Mouse (Mus musculus): Measurements from ENCODE around the gene Sart3. TPM values are rescaled to one million over a fixed set of nuclear protein-coding genes. Genes with fewer than 3 reads are reported as not detected.

The Sart3 gene
- polyA plus RNA-seq, 1 experiment from 2014 or later: 63.9 TPM

- H3K27ac ChIP-seq: no peak overlapping the region
- DNase-seq (ENCODE audit: low spot score): no peak
- peaks cover 22% of the 10 kb centered on the region for H3K27me3 ChIP-seq (ENCODE audit: insufficient read depth, poor library complexity, severe bottlenecking)
- WGBS: 70% methylated on average over 12 of the region's 12 CpGs
- H3K36me3 ChIP-seq: no peaks in the 10 kb centered on the region
- H3K9me3 ChIP-seq: no peaks in the 10 kb centered on the region
- H3K4me1 ChIP-seq: peaks cover 4% of the 10 kb centered on the region; the same call in 1 of the 2 replicates
- no peak overlapping the region for H3K4me3 ChIP-seq
These were observed 46.9 kb downstream of the Sart3 start for GRCm38 (mm10) chr5:113725417-113725816.

DNA sequence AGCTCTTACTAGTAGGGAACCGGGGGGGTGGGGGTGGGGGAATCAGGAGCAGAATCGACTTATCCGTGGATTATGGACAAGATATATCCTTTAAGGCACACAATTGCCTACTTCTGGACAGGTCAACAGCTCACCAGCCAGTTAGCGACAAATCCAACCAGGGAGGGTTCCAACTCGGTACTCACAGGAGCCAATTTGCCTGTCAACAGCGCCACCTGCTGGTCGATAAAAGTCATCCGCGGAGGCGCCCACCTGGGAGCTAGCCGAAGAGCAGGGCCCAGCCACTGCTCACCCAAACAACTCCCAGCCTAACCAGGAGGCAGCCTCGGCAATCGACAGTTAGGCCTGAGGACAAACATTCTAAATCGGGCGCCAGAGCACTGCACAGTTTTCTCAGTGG, 47.9 kb downstream of the Sart3 start, which contains the start of gene 1700069L16Rik:
TSS of gene 1700069L16Rik (minus strand) at position 327 of the 400 bp plus-strand sequence.
- H3K27me3 ChIP-seq (ENCODE audit: insufficient read depth, poor library complexity, severe bottlenecking): peaks cover 22% of the 10 kb centered on the region
- 3% methylated on average over 15 of the region's 15 CpGs for WGBS

GRCm38 (mm10) chr5:113723567-113724237, 48.6 kb downstream of the Sart3 start:
- Histone ChIP-seq H3K27ac (no peak overlapping the region), H3K9me3 (no peaks in the 10 kb centered on the region), H3K27me3 (ENCODE audit: insufficient read depth, poor library complexity, severe bottlenecking) (peaks cover 22% of the 10 kb centered on the region), H3K36me3 (no peaks in the 10 kb centered on the region), H3K4me3 (no peak overlapping the region), H3K4me1 (peaks cover 4% of the 10 kb centered on the region; the same call in 1 of the 2 replicates)
- 30% methylated on average over 8 of the region's 8 CpGs for WGBS
- no peak for DNase-seq (ENCODE audit: low spot score)

More for the DNA sequence above, 47.9 kb downstream of the Sart3 start, which contains the start of gene 1700069L16Rik:
- H3K9me3 ChIP-seq: no peaks in the 10 kb centered on the region
- DNase-seq (ENCODE audit: low spot score): peak; percentile 87
- peaks cover 4% of the 10 kb centered on the region; the same call in 1 of the 2 replicates for H3K4me1 ChIP-seq
- H3K27ac ChIP-seq: no peak within 1 kb of the TSS
- no peak within 1 kb of the TSS for H3K4me3 ChIP-seq
- H3K36me3 ChIP-seq: no peaks in the 10 kb centered on the region

GRCm38 (mm10) chr5:113722224-113723013, 49.9 kb downstream of the Sart3 start:
- H3K27ac ChIP-seq: no peak overlapping the region
- peaks cover 22% of the 10 kb centered on the region for H3K27me3 ChIP-seq (ENCODE audit: insufficient read depth, poor library complexity, severe bottlenecking)
- DNase-seq (ENCODE audit: low spot score): no peak
- no peaks in the 10 kb centered on the region for H3K9me3 ChIP-seq
- H3K4me3 ChIP-seq: no peak overlapping the region
- peaks cover 4% of the 10 kb centered on the region; the same call in 1 of the 2 replicates for H3K4me1 ChIP-seq
- WGBS: 84% methylated on average over 10 of the region's 10 CpGs
- no peaks in the 10 kb centered on the region for H3K36me3 ChIP-seq

DNA sequence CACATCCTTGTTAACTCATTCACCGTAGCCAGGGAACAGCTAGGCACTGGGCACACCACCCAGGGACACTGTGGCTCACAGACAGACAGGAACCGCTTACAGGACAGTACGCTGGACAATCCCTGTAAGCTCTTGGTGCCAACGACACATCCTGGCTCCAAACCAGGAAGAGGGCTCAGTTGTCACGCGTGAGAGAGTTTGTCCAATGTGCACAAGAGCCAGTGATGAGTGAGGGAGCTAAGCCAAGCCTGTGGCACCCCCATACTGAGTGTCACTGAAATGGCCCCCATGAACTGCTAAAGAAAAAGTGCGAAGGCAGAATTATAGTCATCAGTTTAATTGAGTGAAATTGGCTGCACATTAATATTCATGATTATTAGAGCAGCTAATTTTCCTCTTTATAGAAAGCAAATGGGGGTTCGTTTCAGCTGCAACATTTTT, 53.1 kb downstream of the Sart3 start:
- H3K9me3 ChIP-seq: no peaks in the 10 kb centered on the region
- H3K4me1 ChIP-seq: peaks cover 4% of the 10 kb centered on the region; the same call in 1 of the 2 replicates
- WGBS: 85% methylated on average over 8 of the region's 8 CpGs
- H3K4me3 ChIP-seq: no peak overlapping the region
- no peak overlapping the region for H3K27ac ChIP-seq
- H3K27me3 ChIP-seq (ENCODE audit: insufficient read depth, poor library complexity, severe bottlenecking): peaks cover 17% of the 10 kb centered on the region
- DNase-seq (ENCODE audit: low spot score): no peak
- no peaks in the 10 kb centered on the region for H3K36me3 ChIP-seq

DNA sequence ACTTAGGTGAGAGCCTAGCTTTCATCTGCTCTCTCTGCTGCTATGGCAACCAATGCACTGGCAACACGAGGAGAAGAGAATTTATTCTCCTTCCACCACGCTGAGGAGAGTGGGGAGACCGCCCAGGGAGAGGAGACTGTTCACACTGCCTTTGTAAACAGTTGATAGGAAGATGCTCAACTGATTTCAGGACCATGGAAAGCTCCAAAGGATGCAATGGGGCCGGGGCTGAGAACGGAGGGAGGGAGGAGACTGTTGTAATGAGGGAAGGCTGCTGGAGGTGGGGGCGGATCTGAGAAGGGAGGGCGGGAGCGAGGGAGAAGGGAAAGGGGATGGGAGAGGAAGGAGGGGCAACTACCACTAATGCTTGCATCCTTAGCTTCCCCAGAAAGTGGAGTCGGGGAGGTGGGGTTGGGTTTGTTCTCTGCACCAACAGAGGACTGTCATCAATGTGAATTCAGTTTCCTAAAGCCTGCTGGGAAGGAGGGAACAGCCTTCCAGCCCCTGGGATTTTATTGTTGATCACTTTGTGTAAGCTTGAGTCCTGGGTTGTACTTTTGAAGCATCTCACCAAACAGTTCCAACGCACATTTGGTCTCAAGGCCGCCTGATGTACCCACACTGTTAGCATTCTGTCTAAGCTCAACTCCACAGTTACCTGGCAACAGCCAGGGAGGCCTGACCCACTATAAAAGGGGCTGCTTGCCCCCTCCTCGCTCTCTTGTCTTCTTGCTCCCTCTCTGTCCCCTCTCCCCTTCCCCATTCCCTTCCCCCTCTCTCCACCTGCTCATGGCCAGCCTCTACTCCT, 55.5 kb downstream of the Sart3 start:
- WGBS: 13% methylated on average over 10 of the region's 12 CpGs
- DNase-seq (ENCODE audit: low spot score): peak; percentile 81
- no peaks in the 10 kb centered on the region for H3K36me3 ChIP-seq
- no peaks in the 10 kb centered on the region for H3K9me3 ChIP-seq
- H3K4me1 ChIP-seq: no peaks in the 10 kb centered on the region
- H3K4me3 ChIP-seq: no peak overlapping the region
- H3K27ac ChIP-seq: no peak overlapping the region
- H3K27me3 ChIP-seq (ENCODE audit: insufficient read depth, poor library complexity, severe bottlenecking): no peaks in the 10 kb centered on the region

DNA sequence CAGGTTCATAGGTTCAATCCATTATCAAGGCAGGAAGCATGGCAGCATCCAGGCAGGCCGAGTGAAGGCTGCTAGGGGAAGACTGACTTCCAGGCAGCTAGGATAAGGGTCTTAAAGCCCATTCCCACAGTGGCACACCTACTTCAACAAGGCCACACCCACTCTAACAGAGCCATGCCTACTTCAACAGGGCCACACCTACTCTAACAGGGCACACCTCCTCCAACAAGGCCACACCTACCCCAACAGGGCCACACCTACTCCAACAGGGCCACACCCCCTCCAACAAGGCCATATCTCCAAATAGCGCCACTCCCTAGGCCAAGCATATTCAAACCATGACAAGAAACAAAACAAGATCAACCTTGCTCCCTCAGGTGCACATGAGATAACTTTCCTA, 59.4 kb downstream of the Sart3 start:
- no peaks in the 10 kb centered on the region for H3K36me3 ChIP-seq
- H3K4me1 ChIP-seq: no peaks in the 10 kb centered on the region
- no peaks in the 10 kb centered on the region for H3K9me3 ChIP-seq
- no peaks in the 10 kb centered on the region for H3K27me3 ChIP-seq (ENCODE audit: insufficient read depth, poor library complexity, severe bottlenecking)
- H3K27ac ChIP-seq: no peak overlapping the region
- 72% methylated on average over 2 of the region's 2 CpGs for WGBS
- DNase-seq (ENCODE audit: low spot score): no peak
- no peak overlapping the region for H3K4me3 ChIP-seq

DNA sequence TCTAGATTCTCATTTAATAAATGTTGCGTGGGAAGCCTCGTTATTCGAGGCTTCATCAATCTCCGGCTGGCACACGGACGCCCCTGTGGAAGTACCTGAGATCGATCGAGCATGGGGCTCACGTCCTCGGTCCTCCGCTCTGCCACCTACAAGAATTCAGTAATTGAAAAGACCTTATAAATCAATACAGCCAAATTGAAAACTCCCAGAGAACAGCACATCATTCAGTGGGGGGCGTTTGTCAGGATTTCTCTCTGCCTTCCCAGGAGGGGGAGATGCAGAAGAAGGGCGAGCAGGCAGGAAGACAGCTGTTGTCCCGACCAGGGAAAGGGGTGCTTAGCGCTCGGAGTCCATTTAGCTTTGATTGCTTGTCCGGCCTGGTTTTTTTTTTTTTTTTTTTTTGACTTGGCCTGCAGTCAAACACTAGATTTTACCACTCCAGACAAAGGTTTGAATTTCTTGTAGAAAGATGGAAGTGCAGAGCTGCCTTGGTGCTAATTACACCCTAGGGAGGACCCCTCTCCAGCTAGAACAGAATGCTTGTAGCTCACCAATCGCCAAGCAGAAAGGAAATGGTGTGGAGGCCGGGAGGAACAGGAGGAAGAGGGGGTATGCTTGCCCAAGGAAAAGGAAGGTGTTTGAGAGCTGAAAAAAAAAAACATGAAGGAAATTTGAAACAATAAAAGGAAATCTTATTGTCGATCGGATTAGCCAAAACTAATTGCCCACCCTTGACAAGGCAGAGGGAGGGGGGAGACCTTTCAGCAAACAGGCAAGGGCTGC, 68.3 kb downstream of the Sart3 start:
- WGBS: 64% methylated on average over 21 of the region's 21 CpGs

DNA sequence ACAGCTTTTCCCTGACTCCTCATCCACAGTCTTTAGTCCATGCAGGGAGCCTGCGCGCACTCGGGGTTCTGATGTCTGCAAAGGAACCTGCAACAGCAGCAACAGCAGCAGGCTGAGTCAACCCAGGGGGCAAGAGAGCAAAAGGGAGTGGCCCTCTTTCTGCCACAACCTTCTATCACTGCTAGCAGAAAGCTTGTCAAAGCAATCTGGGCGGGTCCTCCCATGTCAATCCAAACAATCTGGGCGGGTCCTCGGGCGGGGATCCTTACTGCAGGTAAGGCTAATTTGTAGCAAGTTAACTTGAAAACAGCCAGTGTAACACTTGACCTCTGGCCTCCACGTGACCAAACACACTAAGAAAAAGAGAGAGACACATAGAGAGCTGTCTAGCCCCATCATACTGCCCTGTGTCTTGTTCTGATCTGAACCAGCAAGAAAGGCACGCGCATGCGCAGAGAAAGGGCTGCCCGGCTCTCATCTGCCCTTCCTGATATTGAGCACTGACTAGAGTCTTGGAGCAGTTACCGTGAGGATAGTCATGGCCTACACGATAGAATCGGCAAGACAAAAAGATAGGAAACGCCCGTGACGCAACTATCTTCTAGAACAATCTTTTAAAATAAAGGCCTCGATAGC, 71.8 kb downstream of the Sart3 start:
- H3K27me3 ChIP-seq (ENCODE audit: insufficient read depth, poor library complexity, severe bottlenecking): peaks cover 5% of the 10 kb centered on the region; the same call in 1 of the 2 replicates
- H3K4me3 ChIP-seq: no peak overlapping the region
- no peaks in the 10 kb centered on the region for H3K9me3 ChIP-seq
- H3K36me3 ChIP-seq: no peaks in the 10 kb centered on the region
- H3K27ac ChIP-seq: no peak overlapping the region
- no peak for DNase-seq (ENCODE audit: low spot score)
- WGBS: 72% methylated on average over 19 of the region's 19 CpGs
- H3K4me1 ChIP-seq: no peaks in the 10 kb centered on the region

More for the DNA sequence above, 68.3 kb downstream of the Sart3 start:
- H3K27me3 ChIP-seq (ENCODE audit: insufficient read depth, poor library complexity, severe bottlenecking): peaks cover 5% of the 10 kb centered on the region; the same call in 1 of the 2 replicates
- no peaks in the 10 kb centered on the region for H3K4me1 ChIP-seq
- H3K4me3 ChIP-seq: no peak overlapping the region
- no peak overlapping the region for H3K27ac ChIP-seq
- no peaks in the 10 kb centered on the region for H3K36me3 ChIP-seq
- no peaks in the 10 kb centered on the region for H3K9me3 ChIP-seq
- no peak for DNase-seq (ENCODE audit: low spot score)

- WGBS: 52% methylated on average over 5 of the region's 5 CpGs
- H3K27ac ChIP-seq: no peak overlapping the region
- no peak for DNase-seq (ENCODE audit: low spot score)
- H3K4me3 ChIP-seq: no peak overlapping the region
- peaks cover 4% of the 10 kb centered on the region for H3K9me3 ChIP-seq
- H3K36me3 ChIP-seq: no peaks in the 10 kb centered on the region
- peaks cover 13% of the 10 kb centered on the region for H3K4me1 ChIP-seq
- H3K27me3 ChIP-seq (ENCODE audit: insufficient read depth, poor library complexity, severe bottlenecking): 0 out of 2 replicates have a peak, but pooled peaks cover 8% of the 10 kb centered on the region
These were observed 77.9 kb downstream of the Sart3 start for GRCm38 (mm10) chr5:113694415-113694814.

DNA sequence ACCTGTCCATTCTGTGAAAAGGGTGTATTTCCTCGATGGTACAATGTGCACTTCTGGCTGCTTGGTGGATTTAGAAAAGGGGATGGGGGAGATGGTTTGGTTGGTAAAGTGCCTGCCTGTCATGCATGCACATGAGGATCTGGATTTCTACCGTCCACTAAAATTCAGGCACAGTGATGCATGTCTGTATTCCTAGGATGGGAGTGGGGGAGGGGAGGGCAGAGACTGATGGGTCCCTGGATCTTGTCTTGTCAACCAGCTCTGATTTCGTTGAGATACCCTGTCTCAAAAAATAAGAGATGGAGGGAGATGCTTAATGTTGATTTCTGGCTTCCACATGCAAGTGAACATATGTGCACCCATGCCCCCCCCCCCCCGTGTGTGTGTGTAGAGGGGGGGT, 78.3 kb downstream of the Sart3 start:
- Histone ChIP-seq H3K27ac (no peak overlapping the region), H3K36me3 (no peaks in the 10 kb centered on the region), H3K27me3 (ENCODE audit: insufficient read depth, poor library complexity, severe bottlenecking) (0 out of 2 replicates have a peak, but pooled peaks cover 8% of the 10 kb centered on the region), H3K4me1 (peaks cover 13% of the 10 kb centered on the region), H3K9me3 (peaks cover 4% of the 10 kb centered on the region), H3K4me3 (no peak overlapping the region)
- WGBS: 54% methylated on average over 4 of the region's 4 CpGs
- DNase-seq (ENCODE audit: low spot score): no peak
